Mouse (Mus musculus): Measurements from ENCODE around the gene Tmem156. TPM values are rescaled to one million over a fixed set of nuclear protein-coding genes. Genes with fewer than 3 reads are reported as not detected.

The Tmem156 gene
- polyA plus RNA-seq (2012): 0.10 and 0.40 TPM in 2 replicates

DNA sequence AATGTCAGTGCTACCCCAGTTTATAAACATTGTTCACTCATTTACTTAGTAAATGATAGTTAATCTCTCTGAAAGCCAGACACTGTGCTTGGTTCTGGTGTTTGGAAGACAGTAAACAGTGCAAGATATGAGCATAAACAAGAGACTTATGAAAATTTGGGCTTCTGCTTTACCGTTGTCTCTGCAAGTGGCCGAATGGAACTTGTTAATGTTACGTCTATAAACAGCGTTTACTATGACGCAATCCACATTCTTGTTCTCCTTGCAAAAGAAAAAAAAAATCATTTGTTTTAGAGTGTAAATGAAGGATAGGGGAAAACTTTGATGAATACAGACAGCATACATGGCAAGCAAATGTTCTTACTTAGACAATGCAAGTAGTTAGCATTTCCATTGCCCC lies at the start of gene Tmem156:
Gene Tmem156 (minus strand): TSS at position 212 of the 400 bp plus-strand sequence.

DNA sequence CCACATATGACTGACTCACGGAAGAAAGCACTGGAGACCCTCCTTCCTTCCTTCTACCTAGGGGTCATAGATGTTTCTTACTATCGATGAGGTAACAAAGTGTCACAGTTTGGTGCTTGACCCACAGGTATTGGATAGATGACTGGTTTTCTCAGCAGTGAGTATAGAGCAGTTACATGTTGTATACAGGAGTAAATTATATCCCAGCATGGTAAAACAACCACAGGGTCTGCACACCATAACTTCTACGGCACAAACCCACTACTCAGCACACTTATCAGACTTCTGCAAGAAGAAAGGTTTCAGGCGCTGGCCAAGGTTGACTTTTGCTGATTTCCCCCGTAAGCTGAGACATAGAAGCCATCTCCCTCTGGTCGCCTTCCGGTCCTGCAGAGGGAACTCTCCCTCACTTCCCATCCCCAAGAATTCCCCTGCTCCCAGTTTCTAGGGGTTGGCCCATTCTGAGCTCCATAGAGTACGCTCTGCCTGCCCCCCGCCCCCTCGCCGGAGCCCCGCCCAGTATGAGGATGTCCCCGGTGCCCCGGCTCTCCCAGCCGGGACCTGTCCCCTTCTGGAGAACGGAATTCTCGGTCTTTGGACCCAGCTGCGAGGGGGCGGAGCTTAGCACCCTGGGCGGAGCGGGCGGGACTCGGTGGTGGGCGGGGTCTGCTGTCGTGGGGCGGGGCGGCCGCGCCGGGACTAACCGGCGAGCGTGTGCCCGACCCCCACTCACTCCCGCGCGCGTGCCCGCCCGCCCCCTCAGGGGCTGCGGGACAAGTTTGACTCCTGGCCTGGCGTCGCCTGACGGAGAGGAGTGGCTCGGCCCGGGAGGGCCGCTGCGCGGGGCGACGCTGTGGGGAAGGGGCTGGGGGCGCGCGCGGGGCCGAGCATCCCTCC lies 15.2 kb upstream of the Tmem156 start, which contains the start of gene Klhl5:
Gene Klhl5 (plus strand): TSS at position 664 of the 897 bp plus-strand sequence.

Other genes with a start within 250 kb of the Tmem156 start
- gene Tlr1, start 158.6 kb downstream of the Tmem156 start, polyA plus RNA-seq (2012): 0.13 and 0.53 TPM in 2 replicates
- gene Tlr6, start 132.0 kb downstream of the Tmem156 start, polyA plus RNA-seq (2012): 0.03 and 0.31 TPM in 2 replicates
- 2.1 and 2.4 TPM in 2 replicates for gene Fam114a1, start 122.1 kb downstream of the Tmem156 start, polyA plus RNA-seq (2012)
- gene Klhl5, start 15.4 kb upstream of the Tmem156 start, polyA plus RNA-seq (2012): 14.4 and 22.8 TPM in 2 replicates
- 0.23 and 0.41 TPM in 2 replicates for gene Wdr19, start 107.6 kb upstream of the Tmem156 start, polyA plus RNA-seq (2012)
- gene Rfc1, start 243.5 kb upstream of the Tmem156 start, polyA plus RNA-seq (2012): 19.7 and 20.9 TPM in 2 replicates

Data from megakaryocyte-erythroid progenitor cell, adult 5 weeks (primary cell).